Mouse (Mus musculus) brain, embryonic 14.5 days (tissue): ENCODE measurements around the gene Hoxc6.

Source experiments
- CTCF ChIP-seq: fragments of 200-500 bp; IDR thresholded peaks from 2 replicates; pipeline ENCODE4 v1.5.1; 2012; ENCODE audit warnings: inconsistent platforms, mild to moderate bottlenecking, moderate library complexity, borderline replicate concordance; ENCODE audit not compliant: insufficient read depth, insufficient read length; ENCODE audit errors: extremely low read depth
- POLR2A ChIP-seq: fragments of 200-500 bp; IDR thresholded peaks from 2 replicates; pipeline ENCODE4 v1.6.1; 2012; ENCODE audit warnings: mild to moderate bottlenecking, inconsistent platforms, borderline replicate concordance; ENCODE audit not compliant: poor library complexity, insufficient read depth, insufficient read length, severe bottlenecking; ENCODE audit errors: extremely low read depth

DNA sequence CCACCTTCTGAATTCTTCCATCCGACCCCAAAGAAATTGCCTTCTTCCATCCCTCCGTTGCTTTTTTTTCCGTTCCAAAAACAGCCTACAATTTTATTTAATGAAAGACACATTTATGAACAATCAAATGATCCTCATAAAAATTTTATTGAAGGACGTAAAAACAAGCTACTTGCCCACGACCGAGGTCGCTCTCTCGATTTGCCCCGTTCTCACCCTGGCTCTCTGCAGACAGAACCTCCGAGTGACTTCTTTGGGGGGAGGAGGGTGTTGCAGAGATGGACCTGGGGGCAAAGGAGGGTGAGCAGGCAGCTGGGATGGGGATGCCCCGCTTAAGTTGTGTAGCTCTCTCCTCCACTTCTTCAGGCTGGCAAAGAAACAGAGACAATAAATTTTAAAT, 17.7 kb upstream of the Hoxc6 start:
- no peak for TF ChIP-seq CTCF
- TF ChIP-seq POLR2A, result no peak
